Mouse (Mus musculus): ENCODE measurements around the gene Map7.

The Map7 gene

DNA sequence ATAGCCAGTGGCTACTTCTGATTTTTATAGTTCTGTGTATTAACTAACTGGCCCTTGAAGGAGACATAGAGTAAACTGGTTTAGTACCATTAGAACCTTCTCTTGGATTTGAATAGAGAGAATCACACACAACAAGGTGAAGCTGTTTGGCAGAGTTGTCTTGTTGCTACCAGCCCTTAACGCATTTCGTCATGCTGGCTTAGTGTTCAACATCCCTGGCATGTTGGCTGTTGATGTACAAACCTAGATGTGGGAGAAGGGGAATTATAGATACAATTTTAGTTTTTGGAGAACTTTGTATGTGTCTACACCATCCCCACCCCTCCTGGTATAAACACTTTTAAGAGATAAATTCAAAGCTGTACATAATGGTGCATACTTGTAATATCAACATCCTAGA, 37.5 kb downstream of the Map7 start:
- DNase-seq (ENCODE audit: low read depth, low spot score): no peak

- no peak for DNase-seq (ENCODE audit: low read depth, low spot score)
Observed at GRCm38 (mm10) chr10:20186800-20187273, 38.6 kb downstream of the Map7 start.

DNA sequence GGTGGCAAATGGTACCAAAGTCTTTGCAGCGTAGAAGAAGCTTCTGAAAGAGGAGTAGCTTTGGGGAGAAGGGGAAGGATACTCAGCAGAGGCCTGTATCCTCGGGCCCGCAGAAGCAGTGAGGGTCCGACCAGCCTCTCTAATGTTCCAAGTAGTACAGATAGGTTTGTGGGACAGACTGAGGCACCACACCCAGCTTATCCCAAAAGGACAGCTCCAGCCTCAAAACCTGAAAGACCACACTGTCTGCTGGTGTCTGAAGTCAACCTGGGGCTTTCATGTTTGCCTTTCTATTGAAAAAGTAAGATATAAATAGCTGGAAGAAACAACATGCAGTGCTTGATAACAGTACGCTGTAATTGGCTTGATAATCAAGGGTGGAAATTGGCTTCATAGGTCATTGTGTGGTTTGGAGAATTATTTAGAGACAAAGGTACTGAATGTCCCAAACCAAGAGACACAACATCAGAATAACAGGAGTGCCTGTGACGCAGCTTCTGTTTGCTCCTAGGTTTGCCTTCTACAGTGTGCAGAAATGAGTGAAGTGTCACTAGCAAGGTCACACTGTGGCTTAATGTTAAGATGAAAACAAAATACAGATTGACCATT, 42.0 kb downstream of the Map7 start:
- no peak for DNase-seq (ENCODE audit: low read depth, low spot score)

- DNase-seq (ENCODE audit: low read depth, low spot score): no peak
Observed at GRCm38 (mm10) chr10:20194847-20195540, 46.7 kb downstream of the Map7 start.

DNA sequence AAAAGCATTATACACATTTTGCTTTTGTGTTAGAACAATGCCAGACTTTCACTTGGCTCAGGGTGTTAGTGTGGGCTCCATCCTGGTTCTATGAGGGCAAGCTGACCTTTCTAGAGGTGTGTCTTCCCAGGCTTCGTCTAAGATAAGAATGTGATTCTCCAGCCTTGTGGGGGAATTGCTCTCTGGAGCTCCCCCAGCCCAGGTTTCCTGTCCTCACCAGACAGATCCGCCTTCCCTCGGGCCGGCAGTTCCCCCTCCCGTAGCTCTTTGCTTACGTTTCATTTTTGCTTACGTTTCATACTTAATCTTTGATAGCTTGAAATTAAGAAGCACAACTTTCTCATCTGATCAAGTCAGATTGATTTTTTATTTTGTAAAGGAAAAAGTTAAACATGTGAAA, 48.8 kb downstream of the Map7 start:
- no peak for DNase-seq (ENCODE audit: low read depth, low spot score)

DNA sequence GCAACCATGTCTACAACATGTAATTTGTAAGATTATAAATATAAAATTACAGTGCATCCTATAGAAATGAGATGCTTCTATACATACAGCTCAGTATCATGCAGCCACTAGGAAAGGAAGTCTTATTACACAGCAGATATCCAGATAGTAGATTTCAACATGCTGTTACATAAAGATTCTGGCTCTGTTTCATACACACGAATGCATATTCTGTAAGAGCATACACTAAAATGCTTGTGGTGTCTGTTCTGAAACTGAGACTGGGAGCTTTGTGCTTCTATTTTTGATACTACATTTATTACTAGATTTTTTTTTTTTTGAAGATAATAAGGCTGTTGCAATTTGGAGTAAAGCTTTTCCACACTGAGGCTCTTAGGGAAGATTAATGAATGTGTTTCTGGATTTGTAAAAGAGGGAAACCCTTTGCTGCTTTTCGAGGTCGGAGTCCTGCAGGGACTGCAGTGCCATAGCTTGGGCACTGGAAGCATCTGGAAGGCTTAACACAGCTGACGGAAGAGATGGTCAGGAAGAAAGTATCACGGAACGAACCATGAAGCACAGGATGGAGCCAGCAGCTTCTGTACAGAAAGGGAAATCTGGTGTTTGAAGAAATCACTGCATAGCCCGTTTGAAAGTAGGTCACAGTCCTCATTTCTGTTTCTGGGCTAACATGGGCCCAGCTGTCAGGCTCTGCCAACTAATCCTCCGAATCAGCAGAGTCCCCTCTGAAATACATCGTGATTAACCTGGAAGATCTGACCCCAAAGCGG, 50.9 kb downstream of the Map7 start:
- no peak for DNase-seq (ENCODE audit: low read depth, low spot score)

GRCm38 (mm10) chr10:20201236-20201635, 53.0 kb downstream of the Map7 start:
- DNase-seq (ENCODE audit: low read depth, low spot score): no peak

DNA sequence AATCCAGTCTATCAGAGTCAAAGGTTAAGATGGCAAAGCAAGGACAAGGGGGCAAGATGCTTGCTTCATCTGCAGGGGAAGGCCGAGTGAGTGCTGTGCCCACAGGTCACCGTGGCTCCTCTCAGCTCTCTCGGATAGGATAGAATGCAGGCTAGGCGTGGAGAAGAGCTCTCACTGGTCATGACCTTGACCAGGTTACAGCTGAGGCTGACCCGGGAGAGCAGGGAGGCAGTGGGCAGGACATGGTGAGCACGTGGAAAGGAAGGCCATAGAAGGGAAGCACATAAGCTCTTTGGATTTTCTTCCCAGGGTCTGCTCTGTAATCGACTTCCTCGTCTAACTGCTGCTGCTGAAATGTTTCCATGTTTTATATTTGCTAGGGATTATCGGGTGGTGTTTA, 53.9 kb downstream of the Map7 start:
- DNase-seq (ENCODE audit: low read depth, low spot score): no peak

DNA sequence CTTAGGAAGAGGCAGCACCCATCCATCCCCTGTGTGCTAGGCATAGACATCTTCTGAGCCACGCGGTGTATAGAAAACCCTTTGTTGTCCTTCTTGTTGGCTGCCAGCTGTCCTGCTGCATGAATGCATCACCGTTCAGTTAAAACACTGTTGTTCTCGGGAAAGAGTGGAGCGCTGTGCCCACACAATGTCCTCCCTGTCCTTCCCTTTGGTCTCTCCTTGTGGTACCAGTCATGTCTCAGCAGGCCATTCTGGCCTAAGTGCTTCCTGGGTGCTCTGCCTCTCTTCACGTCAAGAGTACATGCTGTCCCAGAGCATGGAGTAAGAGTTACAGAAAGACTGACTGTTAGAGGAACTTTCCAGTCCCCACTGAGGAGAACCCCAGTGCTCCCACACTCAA, 54.5 kb downstream of the Map7 start:
- DNase-seq (ENCODE audit: low read depth, low spot score): no peak

GRCm38 (mm10) chr10:20203502-20203901, 55.2 kb downstream of the Map7 start:
- DNase-seq (ENCODE audit: low read depth, low spot score): no peak

GRCm38 (mm10) chr10:20204696-20205431, 56.6 kb downstream of the Map7 start:
- no peak for DNase-seq (ENCODE audit: low read depth, low spot score)

DNA sequence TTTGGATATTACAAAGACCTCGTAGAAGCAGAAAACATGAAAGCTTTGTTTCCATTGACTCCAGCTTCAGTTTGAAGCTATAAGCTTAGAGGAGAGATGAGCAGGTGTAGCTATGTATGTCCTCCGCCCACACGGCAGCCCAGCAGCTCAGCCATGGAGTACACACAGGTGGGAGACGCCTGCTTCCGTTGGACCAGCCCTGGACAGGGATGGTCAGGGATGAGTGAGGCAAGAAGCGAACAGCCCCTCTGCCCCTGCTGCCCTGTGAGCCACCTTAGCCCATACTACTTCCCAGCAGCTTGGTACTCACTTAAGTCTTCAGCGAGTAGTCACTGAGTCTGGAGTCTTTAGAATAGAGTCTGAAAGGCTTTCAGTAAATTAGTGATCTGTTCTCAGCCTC, 58.7 kb downstream of the Map7 start:
- no peak for DNase-seq (ENCODE audit: low read depth, low spot score)

GRCm38 (mm10) chr10:20209609-20210341, 61.5 kb downstream of the Map7 start:
- DNase-seq (ENCODE audit: low read depth, low spot score): no peak

GRCm38 (mm10) chr10:20214418-20214817, 66.1 kb downstream of the Map7 start:
- DNase-seq (ENCODE audit: low read depth, low spot score): no peak

GRCm38 (mm10) chr10:20216982-20217381, 68.7 kb downstream of the Map7 start:
- no peak for DNase-seq (ENCODE audit: low read depth, low spot score)

DNA sequence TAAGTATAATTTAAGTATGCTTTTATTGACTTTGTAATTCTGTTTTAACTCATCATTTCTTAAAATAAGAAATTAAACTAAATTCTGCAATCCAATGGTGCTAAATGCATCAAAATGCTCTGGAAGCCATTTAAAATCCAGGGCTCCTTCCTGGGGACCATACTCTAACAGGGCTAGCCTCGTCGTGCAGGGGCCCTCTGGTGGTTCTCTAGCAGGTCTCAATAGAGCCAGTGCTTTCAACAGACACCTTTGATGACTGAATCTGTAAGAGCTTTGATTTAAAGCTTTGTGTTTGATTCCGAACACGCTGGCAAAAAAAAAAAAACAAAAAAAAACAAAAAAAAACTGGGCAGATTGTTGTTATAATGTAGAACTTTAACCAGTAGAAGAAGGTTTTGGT, 70.6 kb downstream of the Map7 start:
- no peak for DNase-seq (ENCODE audit: low read depth, low spot score)

- DNase-seq (ENCODE audit: low read depth, low spot score): no peak
Observed at GRCm38 (mm10) chr10:20219538-20219937, 71.3 kb downstream of the Map7 start.

- DNase-seq (ENCODE audit: low read depth, low spot score): no peak
Observed at GRCm38 (mm10) chr10:20220443-20221071, 72.3 kb downstream of the Map7 start.

- no peak for DNase-seq (ENCODE audit: low read depth, low spot score)
Observed at GRCm38 (mm10) chr10:20222011-20222410, 73.7 kb downstream of the Map7 start.

DNA sequence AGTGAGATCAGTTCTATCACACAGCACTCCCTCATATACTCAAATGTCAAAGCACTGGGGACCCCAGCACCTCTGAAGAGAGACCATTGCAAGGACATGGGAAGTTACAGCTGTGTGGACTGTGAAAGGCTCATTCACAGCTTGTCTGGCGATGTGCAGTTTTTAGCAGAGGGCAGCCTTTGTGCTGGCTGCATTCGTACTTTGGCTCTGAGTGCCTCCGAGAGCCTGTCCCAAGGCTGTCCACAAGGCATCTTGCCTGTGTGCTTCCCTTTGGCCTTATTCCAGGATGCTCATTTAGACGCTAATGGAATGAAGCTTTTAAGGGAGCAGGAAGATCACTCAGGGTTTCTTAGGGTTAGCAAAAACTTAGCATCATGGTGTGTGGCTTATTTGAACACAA, 78.5 kb downstream of the Map7 start:
- no peak for DNase-seq (ENCODE audit: low read depth, low spot score)

DNA sequence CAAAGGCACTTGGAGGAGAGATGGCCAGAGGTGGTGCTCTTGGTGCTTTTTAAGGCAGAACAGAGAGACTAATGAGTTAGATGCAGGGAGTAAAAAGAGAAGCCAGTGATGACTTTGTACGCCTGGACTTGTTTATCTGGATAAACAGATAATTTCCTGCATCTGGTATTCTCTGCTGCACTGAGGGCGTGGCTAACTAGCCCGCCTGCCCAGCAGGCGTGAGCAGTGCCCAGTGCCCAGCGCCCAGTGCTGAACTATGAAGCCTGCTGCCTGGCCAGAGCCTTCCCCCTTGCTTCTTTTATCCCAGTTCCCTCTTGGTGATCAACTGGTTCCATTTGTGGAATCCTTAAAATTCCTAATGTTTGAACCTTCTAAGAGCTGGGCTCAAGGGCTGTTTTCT, 81.8 kb downstream of the Map7 start:
- DNase-seq (ENCODE audit: low read depth, low spot score): no peak
